Mouse (Mus musculus): ENCODE data around the gene Capn15. TPM values are rescaled to one million over a fixed set of nuclear protein-coding genes. Genes with fewer than 3 reads are reported as not detected.

Gene Capn15
- polyA plus RNA-seq, 1 experiment from 2014 or later = 25.8 TPM

GRCm38 (mm10) chr17:26007646-26008045 is 22.1 kb upstream of the Capn15 start:
- no peak for ATAC-seq (ENCODE audit: low read depth)
- no peak overlapping the region for H3K9ac ChIP-seq (ENCODE audit: low read depth, low read length)
- no peak overlapping the region for H3K27ac ChIP-seq (replicated peaks; ENCODE audit: low read depth, low read length)
- peaks cover 57% of the 10 kb centered on the region for H3K36me3 ChIP-seq (ENCODE audit: control insufficient read depth, insufficient read depth, low read length)
- no peaks in the 10 kb centered on the region for H3K27me3 ChIP-seq (replicated peaks; ENCODE audit: control insufficient read depth, insufficient read depth, low read length)
- H3K9me3 ChIP-seq (ENCODE audit: control insufficient read depth, low read length) = no peaks in the 10 kb centered on the region
- no peaks in the 10 kb centered on the region for H3K4me1 ChIP-seq (ENCODE audit: control insufficient read depth, insufficient read depth, low read length)
- no peak overlapping the region for H3K4me2 ChIP-seq (ENCODE audit: low read depth, low read length)
- WGBS = 77% methylated on average over 2 of the region's 2 CpGs
- no peak for DNase-seq (ENCODE audit: low spot score)
- H3K4me3 ChIP-seq (ENCODE audit: low read depth, low read length) = no peak overlapping the region

DNA sequence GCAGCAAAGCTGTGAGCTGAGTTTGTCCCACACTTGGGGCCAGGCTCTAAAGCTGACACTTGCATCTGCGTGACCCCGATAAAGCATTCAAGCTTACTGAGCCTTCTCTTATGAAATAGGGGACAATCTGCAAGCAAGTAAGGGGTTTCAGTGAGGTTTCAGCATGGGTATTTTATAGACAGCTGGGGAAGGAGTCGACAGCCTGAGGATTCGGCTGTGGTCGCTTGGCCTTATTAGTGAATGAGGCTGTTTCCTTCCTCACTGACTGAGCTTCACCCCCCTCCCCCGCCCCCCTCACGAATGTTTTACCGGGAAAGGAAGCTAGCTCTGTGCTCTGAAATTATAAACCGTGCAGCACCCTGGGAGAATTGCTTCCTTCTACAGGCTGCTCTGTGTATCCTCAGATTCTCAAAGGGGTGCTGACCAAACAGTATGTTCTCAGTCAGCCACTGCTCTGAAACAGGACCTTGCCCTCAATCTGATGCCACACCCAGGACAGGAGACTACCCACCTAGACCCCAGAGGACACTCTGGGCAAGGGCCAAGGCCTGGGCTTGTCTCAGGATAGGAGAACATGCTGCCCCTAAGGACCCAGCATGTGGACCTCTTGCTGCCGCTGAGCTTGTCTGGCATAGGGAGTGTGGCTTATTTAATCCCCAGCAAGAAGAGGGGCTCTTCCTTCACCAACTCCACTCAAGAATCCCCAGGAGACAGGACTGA is 20.3 kb upstream of the Capn15 start:
- H3K4me2 ChIP-seq (ENCODE audit: low read depth, low read length) = no peak overlapping the region
- no peaks in the 10 kb centered on the region for H3K9me3 ChIP-seq (ENCODE audit: control insufficient read depth, low read length)
- DNase-seq (ENCODE audit: low spot score) (no peak), ATAC-seq (ENCODE audit: low read depth) (no peak)
- 67% methylated on average over 10 of the region's 10 CpGs for WGBS
- no peaks in the 10 kb centered on the region for H3K27me3 ChIP-seq (replicated peaks; ENCODE audit: control insufficient read depth, insufficient read depth, low read length)
- no peaks in the 10 kb centered on the region for H3K4me1 ChIP-seq (ENCODE audit: control insufficient read depth, insufficient read depth, low read length)
- H3K9ac ChIP-seq (ENCODE audit: low read depth, low read length) = peak overlapping the region; percentile 30; the same call in 1 of the 2 replicates
- no peak overlapping the region for H3K4me3 ChIP-seq (ENCODE audit: low read depth, low read length)
- peaks cover 63% of the 10 kb centered on the region for H3K36me3 ChIP-seq (ENCODE audit: control insufficient read depth, insufficient read depth, low read length)
- no peak overlapping the region; the same call in 1 of the 2 replicates for H3K27ac ChIP-seq (replicated peaks; ENCODE audit: low read depth, low read length)

DNA sequence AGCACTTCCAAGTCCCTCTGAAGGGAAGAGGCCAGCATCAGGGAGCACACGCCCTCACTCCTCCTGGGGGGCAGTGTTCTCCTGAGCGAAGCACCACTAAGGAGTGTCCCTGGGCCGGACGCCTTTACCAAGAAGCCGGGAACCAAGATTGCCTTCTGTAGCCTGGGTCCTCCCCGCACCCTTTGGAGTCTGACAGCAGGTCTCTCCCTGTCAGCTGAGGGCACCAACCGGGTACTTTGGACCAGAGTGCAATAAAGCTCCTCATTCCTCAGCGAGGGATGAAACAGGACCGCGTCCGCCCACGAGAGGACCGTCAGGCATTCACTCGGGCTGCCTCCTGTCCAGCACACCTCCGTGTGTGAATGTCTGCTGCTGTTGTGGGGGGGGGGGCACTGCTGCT is 19.1 kb upstream of the Capn15 start:
- no peak for DNase-seq (ENCODE audit: low spot score)
- Histone ChIP-seq H3K27me3 (replicated peaks; ENCODE audit: control insufficient read depth, insufficient read depth, low read length) (no peaks in the 10 kb centered on the region), H3K27ac (replicated peaks; ENCODE audit: low read depth, low read length) (no peak overlapping the region), H3K36me3 (ENCODE audit: control insufficient read depth, insufficient read depth, low read length) (peaks cover 64% of the 10 kb centered on the region), H3K4me2 (ENCODE audit: low read depth, low read length) (no peak overlapping the region), H3K4me3 (ENCODE audit: low read depth, low read length) (no peak overlapping the region), H3K9ac (ENCODE audit: low read depth, low read length) (no peak overlapping the region), H3K9me3 (ENCODE audit: control insufficient read depth, low read length) (no peaks in the 10 kb centered on the region), H3K4me1 (ENCODE audit: control insufficient read depth, insufficient read depth, low read length) (no peaks in the 10 kb centered on the region)
- ATAC-seq (ENCODE audit: low read depth) = no peak
- WGBS = 92% methylated on average over 14 of the region's 15 CpGs

DNA sequence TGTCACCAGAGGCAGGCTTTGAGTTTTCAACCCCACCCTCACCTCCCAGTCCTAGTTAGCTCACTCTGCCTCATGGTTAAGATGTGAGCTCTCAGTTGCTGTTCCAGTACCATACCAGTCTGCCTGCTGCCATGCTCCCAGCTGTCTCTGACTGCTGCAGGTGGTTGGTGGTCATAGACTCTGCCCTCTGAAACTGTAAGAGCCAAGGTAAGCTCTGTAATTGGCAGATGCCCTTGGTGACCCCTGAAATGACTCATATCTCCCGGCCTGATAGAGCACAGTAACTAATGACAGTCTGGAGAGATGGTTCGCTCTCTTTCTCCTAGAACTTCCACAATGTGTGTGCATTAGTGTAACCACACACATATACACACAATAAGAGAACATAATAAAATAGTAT is 18.3 kb upstream of the Capn15 start:
- H3K27me3 ChIP-seq (replicated peaks; ENCODE audit: control insufficient read depth, insufficient read depth, low read length) = no peaks in the 10 kb centered on the region
- no peak for ATAC-seq (ENCODE audit: low read depth)
- H3K9ac ChIP-seq (ENCODE audit: low read depth, low read length) = no peak overlapping the region
- H3K4me2 ChIP-seq (ENCODE audit: low read depth, low read length) = no peak overlapping the region
- H3K4me1 ChIP-seq (ENCODE audit: control insufficient read depth, insufficient read depth, low read length) = no peaks in the 10 kb centered on the region
- no peak overlapping the region for H3K27ac ChIP-seq (replicated peaks; ENCODE audit: low read depth, low read length)
- 92% methylated on average over 2 of the region's 2 CpGs for WGBS
- peaks cover 65% of the 10 kb centered on the region for H3K36me3 ChIP-seq (ENCODE audit: control insufficient read depth, insufficient read depth, low read length)
- no peak overlapping the region for H3K4me3 ChIP-seq (ENCODE audit: low read depth, low read length)
- DNase-seq (ENCODE audit: low spot score) = no peak
- no peaks in the 10 kb centered on the region for H3K9me3 ChIP-seq (ENCODE audit: control insufficient read depth, low read length)

DNA sequence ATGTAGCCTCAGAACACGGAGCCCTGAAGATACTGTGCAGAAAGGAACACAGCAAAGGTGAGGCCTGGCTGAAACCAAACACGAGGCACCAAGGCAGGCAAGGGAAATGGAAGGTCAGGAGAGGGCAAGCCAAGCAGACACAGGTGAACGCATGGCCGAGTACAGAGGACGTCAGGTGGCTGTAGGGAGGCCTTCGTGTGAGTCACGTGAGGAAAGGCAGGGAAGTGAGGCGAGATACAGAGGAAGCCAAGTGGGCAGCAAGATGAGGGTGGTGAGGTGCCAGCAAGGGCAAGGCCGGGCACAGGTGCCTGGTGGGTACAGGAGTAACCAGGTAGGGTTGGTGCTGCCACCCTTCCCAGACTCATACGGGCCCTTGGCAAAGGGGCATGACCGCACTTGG is 12.8 kb upstream of the Capn15 start:
- ATAC-seq (ENCODE audit: low read depth) (no peak), DNase-seq (ENCODE audit: low spot score) (no peak)
- H3K4me3 ChIP-seq (ENCODE audit: low read depth, low read length) = no peak overlapping the region
- H3K4me1 ChIP-seq (ENCODE audit: control insufficient read depth, insufficient read depth, low read length) = no peaks in the 10 kb centered on the region
- no peak overlapping the region for H3K27ac ChIP-seq (replicated peaks; ENCODE audit: low read depth, low read length)
- no peak overlapping the region for H3K9ac ChIP-seq (ENCODE audit: low read depth, low read length)
- no peaks in the 10 kb centered on the region for H3K9me3 ChIP-seq (ENCODE audit: control insufficient read depth, low read length)
- H3K27me3 ChIP-seq (replicated peaks; ENCODE audit: control insufficient read depth, insufficient read depth, low read length) = no peaks in the 10 kb centered on the region
- peaks cover 58% of the 10 kb centered on the region for H3K36me3 ChIP-seq (ENCODE audit: control insufficient read depth, insufficient read depth, low read length)
- 89% methylated on average over 11 of the region's 11 CpGs for WGBS
- H3K4me2 ChIP-seq (ENCODE audit: low read depth, low read length) = no peak overlapping the region

GRCm38 (mm10) chr17:25993489-25993888 is 7.9 kb upstream of the Capn15 start:
- 90% methylated on average over 3 of the region's 3 CpGs for WGBS
- Histone ChIP-seq H3K27me3 (replicated peaks; ENCODE audit: control insufficient read depth, insufficient read depth, low read length) (no peaks in the 10 kb centered on the region), H3K4me2 (ENCODE audit: low read depth, low read length) (no peak overlapping the region), H3K9ac (ENCODE audit: low read depth, low read length) (no peak overlapping the region), H3K9me3 (ENCODE audit: control insufficient read depth, low read length) (no peaks in the 10 kb centered on the region), H3K36me3 (ENCODE audit: control insufficient read depth, insufficient read depth, low read length) (peaks cover 76% of the 10 kb centered on the region), H3K4me1 (ENCODE audit: control insufficient read depth, insufficient read depth, low read length) (no peaks in the 10 kb centered on the region), H3K27ac (replicated peaks; ENCODE audit: low read depth, low read length) (no peak overlapping the region), H3K4me3 (ENCODE audit: low read depth, low read length) (no peak overlapping the region)
- ATAC-seq (ENCODE audit: low read depth) (no peak), DNase-seq (ENCODE audit: low spot score) (no peak)

DNA sequence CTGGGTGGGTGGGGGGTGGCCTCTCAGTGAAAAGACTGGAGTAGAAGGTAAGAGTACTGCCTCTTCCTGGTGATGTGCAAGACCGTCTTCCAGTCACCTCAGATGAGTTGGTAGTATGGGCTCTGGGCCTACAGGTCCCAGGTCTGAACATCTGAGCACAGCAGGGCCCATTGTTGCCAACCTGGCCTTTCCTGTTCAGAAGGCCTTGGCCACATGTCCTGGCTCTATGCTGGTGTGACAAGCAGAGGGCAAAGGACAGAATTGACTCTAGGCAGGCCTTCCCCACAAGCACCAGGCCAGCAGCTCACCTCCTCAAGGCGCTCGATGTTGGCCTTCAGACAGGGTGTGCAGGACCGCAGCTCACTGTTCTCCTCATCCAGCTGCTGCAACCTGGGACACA is 6.7 kb upstream of the Capn15 start:
- Histone ChIP-seq H3K9me3 (ENCODE audit: control insufficient read depth, low read length) (no peaks in the 10 kb centered on the region), H3K27me3 (replicated peaks; ENCODE audit: control insufficient read depth, insufficient read depth, low read length) (no peaks in the 10 kb centered on the region), H3K27ac (replicated peaks; ENCODE audit: low read depth, low read length) (no peak overlapping the region), H3K36me3 (ENCODE audit: control insufficient read depth, insufficient read depth, low read length) (peaks cover 71% of the 10 kb centered on the region), H3K9ac (ENCODE audit: low read depth, low read length) (no peak overlapping the region), H3K4me3 (ENCODE audit: low read depth, low read length) (no peak overlapping the region), H3K4me1 (ENCODE audit: control insufficient read depth, insufficient read depth, low read length) (no peaks in the 10 kb centered on the region), H3K4me2 (ENCODE audit: low read depth, low read length) (no peak overlapping the region)
- no peak for DNase-seq (ENCODE audit: low spot score)
- ATAC-seq (ENCODE audit: low read depth) = no peak
- WGBS = 95% methylated on average over 4 of the region's 4 CpGs

- ATAC-seq (ENCODE audit: low read depth) = no peak
- no peaks in the 10 kb centered on the region for H3K27me3 ChIP-seq (replicated peaks; ENCODE audit: control insufficient read depth, insufficient read depth, low read length)
- no peak for DNase-seq (ENCODE audit: low spot score)
- H3K9ac ChIP-seq (ENCODE audit: low read depth, low read length) = no peak overlapping the region
- H3K27ac ChIP-seq (replicated peaks; ENCODE audit: low read depth, low read length) = no peak overlapping the region
- H3K4me1 ChIP-seq (ENCODE audit: control insufficient read depth, insufficient read depth, low read length) = no peaks in the 10 kb centered on the region
- WGBS = 89% methylated on average over 5 of the region's 5 CpGs
- H3K9me3 ChIP-seq (ENCODE audit: control insufficient read depth, low read length) = no peaks in the 10 kb centered on the region
- H3K4me3 ChIP-seq (ENCODE audit: low read depth, low read length) = no peak overlapping the region
- H3K4me2 ChIP-seq (ENCODE audit: low read depth, low read length) = no peak overlapping the region
- H3K36me3 ChIP-seq (ENCODE audit: control insufficient read depth, insufficient read depth, low read length) = peaks cover 65% of the 10 kb centered on the region
Observed at GRCm38 (mm10) chr17:25990331-25990730, 4.7 kb upstream of the Capn15 start.

All from embryonic facial prominence, embryonic 14.5 days (tissue).